Mouse (Mus musculus) limb, embryonic 12.5 days (tissue): ENCODE results near the gene Amd1. TPM values are rescaled to one million over a fixed set of nuclear protein-coding genes. Genes with fewer than 3 reads are reported as not detected.

Experiments
- ATAC-seq: fragments of 200-750 bp; cut with Nextera tagmentation; 2 replicates; pipeline ENCODE4 v1.8.0; 2017; ENCODE audit warnings: low read depth, moderate TSS enrichment; ENCODE audit not compliant: insufficient number of reproducible peaks, insufficient read depth, low FRiP score, low TSS enrichment
- H3K27ac ChIP-seq: fragments of 300-500 bp; sonication (generic); 2 replicates; pipeline ENCODE4 v1.5.1; 2016; ENCODE audit warnings: mild to moderate bottlenecking, moderate library complexity
- H3K27me3 ChIP-seq: fragments of 300-500 bp; sonication (generic); 2 replicates; pipeline ENCODE4 v1.6.1; 2016; ENCODE audit warnings: mild to moderate bottlenecking, moderate library complexity
- H3K36me3 ChIP-seq: fragments of 300-500 bp; sonication (generic); 2 replicates; pipeline ENCODE4 v1.6.1; 2016; ENCODE audit warnings: mild to moderate bottlenecking, moderate library complexity
- H3K4me1 ChIP-seq: fragments of 300-500 bp; sonication (generic); replicated peaks from 2 replicates; pipeline ENCODE4 v1.6.1; 2016
- H3K4me2 ChIP-seq: fragments of 300-500 bp; sonication (generic); 2 replicates; pipeline ENCODE4 v1.6.1; 2016; ENCODE audit warnings: mild to moderate bottlenecking, moderate library complexity
- H3K4me3 ChIP-seq: fragments of 300-500 bp; sonication (generic); replicated peaks from 2 replicates; pipeline ENCODE4 v1.5.1; 2016; ENCODE audit warnings: mild to moderate bottlenecking
- H3K9ac ChIP-seq: fragments of 300-500 bp; sonication (generic); replicated peaks from 2 replicates; pipeline ENCODE4 v1.6.1; 2016; ENCODE audit warnings: mild to moderate bottlenecking, moderate library complexity
- H3K9me3 ChIP-seq: fragments of 300-500 bp; sonication (generic); 2 replicates; pipeline ENCODE4 v1.6.1; 2016; ENCODE audit warnings: mild to moderate bottlenecking, moderate library complexity
- WGBS: fragments of 180-500 bp; shearing (Covaris S2); methylation state at CpG from one replicate; pipeline ENCODE4 v1.1.7; 2016; 5-methylcytosine and 5-hydroxymethylcytosine counted together
- polyA plus RNA-seq: library from polyadenylated mRNA; unstranded; fragments of >200 nt; fragmentation: Nextera tagmentation; extraction: Ambion mirVana; gene quantifications from 2 replicates; pipeline ENCODE4 v1.2.1, GENCODE M21; 2016

The Amd1 gene
- 72.5 and 72.6 TPM in 2 replicates for polyA plus RNA-seq

GRCm38 (mm10) chr10:40302140-40302985 is at the start of gene Amd1:
Gene Amd1 (minus strand): TSS chr10:40302186.
- peak within 1 kb of the TSS; percentile 97 for H3K9ac ChIP-seq
- H3K4me3 ChIP-seq, result peak within 1 kb of the TSS; percentile 98
- H3K9me3 ChIP-seq, result peaks cover 8% of the 10 kb centered on the region; the same call in 1 of the 2 replicates
- under 1% methylated on average over 55 of the region's 55 CpGs for WGBS
- H3K36me3 ChIP-seq, result no peaks in the 10 kb centered on the region; the same call in 1 of the 2 replicates
- peak within 1 kb of the TSS; percentile 98 for H3K27ac ChIP-seq
- H3K27me3 ChIP-seq, result no peaks in the 10 kb centered on the region
- ATAC-seq, result peak; percentile 97
- peak within 1 kb of the TSS; percentile 76 for H3K4me2 ChIP-seq
- peaks cover 15% of the 10 kb centered on the region for H3K4me1 ChIP-seq

GRCm38 (mm10) chr10:40351156-40351555 is 49.2 kb upstream of the Amd1 start:
- no peaks in the 10 kb centered on the region for H3K9me3 ChIP-seq
- peak overlapping the region; percentile 66; the same call in 1 of the 2 replicates for H3K4me2 ChIP-seq
- no peak overlapping the region for H3K27ac ChIP-seq
- H3K27me3 ChIP-seq, result no peaks in the 10 kb centered on the region
- no peaks in the 10 kb centered on the region for H3K36me3 ChIP-seq
- peaks cover 13% of the 10 kb centered on the region for H3K4me1 ChIP-seq
- no peak for ATAC-seq
- H3K9ac ChIP-seq, result no peak overlapping the region
- WGBS, result 71% methylated on average over 4 of the region's 4 CpGs
- H3K4me3 ChIP-seq, result peak overlapping the region; percentile 86; the same call in 1 of the 2 replicates

GRCm38 (mm10) chr10:40350245-40350932 is 48.4 kb upstream of the Amd1 start:
- peak overlapping the region; percentile 66 for H3K4me2 ChIP-seq
- WGBS, result 50% methylated on average over 12 of the region's 12 CpGs
- no peak for ATAC-seq

GRCm38 (mm10) chr10:40349631-40350177 is 47.7 kb upstream of the Amd1 start:
- Histone ChIP-seq H3K4me2 (peak overlapping the region; percentile 66), H3K36me3 (no peaks in the 10 kb centered on the region), H3K9me3 (no peaks in the 10 kb centered on the region), H3K27me3 (no peaks in the 10 kb centered on the region), H3K9ac (peak overlapping the region; percentile 87), H3K4me1 (peaks cover 13% of the 10 kb centered on the region), H3K27ac (peak overlapping the region; percentile 96), H3K4me3 (peak overlapping the region; percentile 86)
- ATAC-seq, result peak; percentile 40
- under 1% methylated on average over 62 of the region's 62 CpGs for WGBS

More at GRCm38 (mm10) chr10:40350245-40350932, 48.4 kb upstream of the Amd1 start:
- Histone ChIP-seq H3K9me3 (no peaks in the 10 kb centered on the region), H3K4me3 (peak overlapping the region; percentile 86), H3K9ac (peak overlapping the region; percentile 87), H3K27ac (no peak overlapping the region), H3K36me3 (no peaks in the 10 kb centered on the region), H3K4me1 (peaks cover 13% of the 10 kb centered on the region), H3K27me3 (no peaks in the 10 kb centered on the region)

GRCm38 (mm10) chr10:40348566-40349536 is 46.9 kb upstream of the Amd1 start:
- H3K9ac ChIP-seq, result peak overlapping the region; percentile 87
- H3K4me3 ChIP-seq, result peak overlapping the region; percentile 86
- H3K27ac ChIP-seq, result peak overlapping the region; percentile 96
- H3K9me3 ChIP-seq, result no peaks in the 10 kb centered on the region
- peak; percentile 97 for ATAC-seq
- no peaks in the 10 kb centered on the region for H3K36me3 ChIP-seq
- peaks cover 13% of the 10 kb centered on the region for H3K4me1 ChIP-seq
- H3K4me2 ChIP-seq, result peak overlapping the region; percentile 66
- no peaks in the 10 kb centered on the region for H3K27me3 ChIP-seq
- WGBS, result under 1% methylated on average over 72 of the region's 76 CpGs

- Histone ChIP-seq H3K4me2 (peak overlapping the region; percentile 64), H3K9ac (no peak overlapping the region), H3K4me1 (peaks cover 13% of the 10 kb centered on the region), H3K27ac (no peak overlapping the region), H3K27me3 (no peaks in the 10 kb centered on the region), H3K9me3 (no peaks in the 10 kb centered on the region), H3K4me3 (no peak overlapping the region), H3K36me3 (no peaks in the 10 kb centered on the region)
- ATAC-seq, result no peak
- WGBS, result 62% methylated on average over 9 of the region's 9 CpGs
Measured at GRCm38 (mm10) chr10:40347461-40347954, 45.5 kb upstream of the Amd1 start.

GRCm38 (mm10) chr10:40346776-40347403 is 44.9 kb upstream of the Amd1 start:
- Histone ChIP-seq H3K9me3 (no peaks in the 10 kb centered on the region), H3K27me3 (no peaks in the 10 kb centered on the region), H3K4me2 (no peak overlapping the region), H3K9ac (no peak overlapping the region), H3K36me3 (no peaks in the 10 kb centered on the region), H3K27ac (no peak overlapping the region), H3K4me1 (peaks cover 13% of the 10 kb centered on the region), H3K4me3 (no peak overlapping the region)
- 92% methylated on average over 3 of the region's 3 CpGs for WGBS
- no peak for ATAC-seq

GRCm38 (mm10) chr10:40342036-40342435 is 40.0 kb upstream of the Amd1 start:
- H3K4me3 ChIP-seq, result no peak overlapping the region
- no peak overlapping the region for H3K9ac ChIP-seq
- no peak overlapping the region for H3K4me2 ChIP-seq
- H3K27ac ChIP-seq, result no peak overlapping the region
- no peak for ATAC-seq
- H3K36me3 ChIP-seq, result no peaks in the 10 kb centered on the region
- H3K4me1 ChIP-seq, result peaks cover 9% of the 10 kb centered on the region; the same call in 1 of the 2 replicates
- 0 out of 2 replicates have a peak, but pooled peaks cover 3% of the 10 kb centered on the region for H3K9me3 ChIP-seq
- 77% methylated on average over 4 of the region's 4 CpGs for WGBS
- H3K27me3 ChIP-seq, result no peaks in the 10 kb centered on the region

GRCm38 (mm10) chr10:40339351-40339964 is 37.5 kb upstream of the Amd1 start, which contains the start of gene Cdk19:
Gene Cdk19 (plus strand): TSS chr10:40339564.
- 11% methylated on average over 13 of the region's 13 CpGs for WGBS
- Histone ChIP-seq H3K4me1 (peaks cover 9% of the 10 kb centered on the region; the same call in 1 of the 2 replicates), H3K27ac (peak within 1 kb of the TSS; percentile 69), H3K4me2 (peak within 1 kb of the TSS; percentile 33), H3K36me3 (no peaks in the 10 kb centered on the region), H3K9me3 (0 out of 2 replicates have a peak, but pooled peaks cover 3% of the 10 kb centered on the region), H3K9ac (peak within 1 kb of the TSS; percentile 4; the same call in 1 of the 2 replicates), H3K27me3 (no peaks in the 10 kb centered on the region), H3K4me3 (no peak within 1 kb of the TSS)
- peak; percentile 59; the same call in 1 of the 2 replicates for ATAC-seq
